Mouse (Mus musculus) lung, postnatal 4 days (tissue): Measurements from ENCODE around the gene Cryz.
"Not testable (repeated sequence)": the region's sequence is repeated elsewhere in the genome, so short reads cannot be mapped to it uniquely, and the experiment has no call there.

ENCODE experiments used
- DNase-seq, 2 experiments: peaks; one replicate each; pipeline ENCODE4 v3.0.0; 2021

The Cryz gene

DNA sequence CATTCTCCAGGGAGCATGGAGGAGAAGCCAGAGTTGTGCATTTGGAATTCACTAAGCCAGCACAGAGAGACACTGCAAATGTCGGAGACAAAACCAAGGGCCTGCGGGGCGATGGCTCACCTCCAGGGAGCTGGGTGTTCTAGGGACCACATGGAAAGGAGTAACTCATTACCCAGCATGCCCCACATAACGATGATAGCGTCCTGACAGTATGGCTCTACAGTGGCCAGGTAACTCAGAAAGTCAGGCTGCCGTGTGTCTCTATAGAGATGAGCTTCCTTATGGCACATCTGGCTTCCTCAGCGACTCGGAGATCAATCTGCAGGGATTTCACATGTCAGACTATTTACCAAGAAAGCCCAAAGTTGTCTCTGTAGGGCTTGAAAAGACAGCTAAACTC is 18.3 kb downstream of the Cryz start:
- DNase-seq = no peak

- no peak for DNase-seq
Observed at GRCm38 (mm10) chr3:154615304-154615703, 18.8 kb downstream of the Cryz start.

DNA sequence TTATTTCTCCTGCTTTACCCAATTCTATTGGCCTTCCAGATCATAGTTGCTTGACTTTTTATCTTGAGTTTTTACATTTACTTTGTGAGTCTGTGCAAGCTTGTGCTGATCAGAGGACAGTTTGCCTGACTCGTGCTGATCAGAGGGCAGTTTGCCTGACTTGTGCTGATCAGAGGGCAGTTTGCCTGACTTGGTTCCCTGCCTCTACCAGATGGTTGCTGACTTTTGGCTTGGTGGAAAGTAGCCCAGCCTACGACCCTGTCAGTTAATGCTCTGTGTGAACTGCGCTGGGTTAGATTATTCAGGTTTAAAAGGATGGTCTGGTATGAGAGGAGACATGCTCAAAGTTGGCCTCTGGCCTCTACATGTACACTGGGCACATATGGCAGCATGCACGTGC is 19.6 kb downstream of the Cryz start:
- no peak for DNase-seq

GRCm38 (mm10) chr3:154628284-154628683 is 31.8 kb downstream of the Cryz start:
- no peak for DNase-seq

GRCm38 (mm10) chr3:154631281-154631680 is 34.8 kb downstream of the Cryz start:
- DNase-seq = not testable (repeated sequence)

- no peak for DNase-seq
Observed at GRCm38 (mm10) chr3:154633091-154633490, 36.6 kb downstream of the Cryz start.

- DNase-seq = peak in 1 of 2 experiments; percentile 12
Observed at GRCm38 (mm10) chr3:154646638-154647442, 50.3 kb downstream of the Cryz start.

DNA sequence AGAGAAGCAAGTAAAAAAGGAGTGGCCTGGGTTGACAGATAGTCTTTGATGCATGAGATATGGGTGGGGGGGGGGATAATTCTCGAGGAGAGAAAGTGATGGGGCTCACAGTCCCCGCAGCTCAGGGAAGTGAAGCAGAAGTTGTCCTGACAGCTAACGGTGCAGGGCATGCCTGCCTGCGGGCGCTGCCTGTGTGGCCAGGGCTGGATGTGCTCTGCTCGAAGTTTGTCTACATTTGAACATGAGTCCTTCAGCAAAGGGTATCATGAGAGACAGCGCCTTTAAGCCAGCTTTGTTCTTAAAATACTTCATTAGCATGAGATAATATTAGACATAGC is 50.9 kb downstream of the Cryz start:
- no peak for DNase-seq

GRCm38 (mm10) chr3:154649411-154650285 is 53.1 kb downstream of the Cryz start:
- no peak for DNase-seq

- no peak for DNase-seq
Observed at GRCm38 (mm10) chr3:154651192-154651821, 54.8 kb downstream of the Cryz start.

- DNase-seq = peak; percentile 42 to 64
Observed at GRCm38 (mm10) chr3:154652581-154653420, 56.3 kb downstream of the Cryz start.

GRCm38 (mm10) chr3:154653454-154653853 is 56.9 kb downstream of the Cryz start:
- no peak for DNase-seq

GRCm38 (mm10) chr3:154654284-154654683 is 57.8 kb downstream of the Cryz start:
- no peak for DNase-seq

DNA sequence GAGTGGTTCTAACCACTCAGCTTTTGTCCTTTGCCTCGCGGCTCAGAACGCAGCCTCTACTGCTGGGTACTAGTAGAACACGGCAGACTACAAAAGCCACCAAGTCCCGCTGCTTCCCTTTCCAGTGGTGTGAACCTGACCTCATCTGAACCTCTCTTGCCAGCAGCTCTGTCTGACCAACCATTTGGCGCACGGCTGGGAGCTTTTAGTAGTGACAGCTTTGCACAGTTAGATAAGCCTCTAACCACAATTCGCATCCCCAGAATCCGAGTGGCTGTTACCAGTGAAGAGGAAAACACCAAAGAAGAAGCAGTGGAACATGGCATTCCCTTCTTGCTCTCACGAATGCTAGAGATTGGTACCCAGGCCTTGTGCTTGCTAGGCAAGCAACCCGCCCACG is 58.4 kb downstream of the Cryz start:
- DNase-seq = no peak

- no peak for DNase-seq
Observed at GRCm38 (mm10) chr3:154655711-154656110, 59.2 kb downstream of the Cryz start.

DNA sequence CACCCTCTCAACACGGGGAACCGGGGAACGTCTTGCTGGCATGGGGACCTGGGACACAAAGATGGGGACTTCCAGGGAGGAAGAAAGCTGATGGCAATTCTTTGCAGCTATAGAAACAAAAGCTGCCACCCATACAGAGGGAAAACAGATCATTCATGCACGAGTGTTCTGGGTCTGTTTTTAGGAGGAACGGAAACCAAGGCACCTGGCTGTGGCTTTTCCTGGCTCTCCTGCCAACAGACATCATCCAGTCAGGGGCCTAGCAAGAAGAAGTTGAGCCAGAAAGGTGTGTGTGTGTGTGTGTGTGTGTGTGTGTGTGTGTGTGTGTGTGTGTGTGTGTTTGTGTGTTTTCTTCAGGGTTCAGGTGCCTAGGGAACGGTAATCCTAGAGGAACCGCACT is 67.0 kb downstream of the Cryz start, which contains the start of gene Erich3:
Gene Erich3, plus strand, starts transcription at position 315 of the 400 bp plus-strand sequence.
- no peak for DNase-seq

DNA sequence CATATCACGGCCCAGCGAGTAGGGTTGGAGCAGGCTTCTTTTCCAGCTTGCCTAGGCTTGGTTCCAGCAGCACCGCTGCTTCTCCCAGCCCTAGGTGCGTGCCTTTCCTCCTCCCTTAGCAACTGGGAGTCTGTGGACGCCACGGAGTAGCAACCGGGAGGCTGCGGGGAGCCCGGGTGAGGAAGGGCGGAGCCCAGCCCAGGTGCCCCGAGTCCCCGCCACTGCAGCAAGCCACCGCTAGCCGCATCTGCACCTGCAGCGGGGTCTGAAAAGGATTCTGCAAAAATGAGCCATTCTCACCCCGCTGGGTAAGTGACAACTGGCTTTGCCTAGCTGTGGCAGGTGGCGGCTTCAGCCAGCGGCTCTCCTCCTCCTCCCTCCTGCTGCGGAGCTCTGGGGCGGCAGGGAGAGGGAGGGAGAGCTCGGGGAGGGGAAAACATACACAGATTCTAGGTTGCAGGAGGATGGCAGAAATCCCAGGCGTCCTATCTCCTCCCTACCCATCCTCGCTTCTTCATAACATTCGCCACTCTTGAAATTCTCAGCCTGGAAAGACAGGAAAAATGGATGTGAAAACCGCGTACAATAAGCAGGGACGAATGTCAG is 67.6 kb downstream of the Cryz start:
- no peak for DNase-seq

- no peak for DNase-seq
Observed at GRCm38 (mm10) chr3:154664636-154665035, 68.1 kb downstream of the Cryz start.

GRCm38 (mm10) chr3:154668485-154668884 is 72.0 kb downstream of the Cryz start:
- no peak for DNase-seq

- no peak for DNase-seq
Observed at GRCm38 (mm10) chr3:154670584-154670983, 74.1 kb downstream of the Cryz start.

DNA sequence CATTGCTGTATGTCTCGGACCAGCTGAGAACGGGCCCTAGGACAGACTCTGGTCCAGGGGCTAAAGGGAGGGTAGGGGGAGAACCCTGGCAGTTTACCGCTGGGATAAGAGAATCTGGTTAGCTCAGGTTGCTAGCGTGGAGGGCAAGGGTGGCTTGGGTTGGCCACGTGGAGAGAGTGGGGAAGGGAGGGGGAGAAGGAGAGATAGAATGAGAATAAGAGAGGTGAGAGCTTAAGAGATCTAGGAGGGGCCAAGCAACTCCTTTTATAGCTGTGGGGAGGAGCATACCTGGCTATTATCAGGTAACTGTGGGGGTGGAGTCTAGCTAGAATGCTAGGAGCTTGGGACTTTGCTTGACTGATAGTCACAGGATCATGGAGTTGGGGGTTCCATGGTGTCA is 74.5 kb downstream of the Cryz start:
- no peak for DNase-seq
